Mouse (Mus musculus) forebrain, embryonic 13.5 days (tissue): ENCODE measurements around the gene Tm7sf2. TPM values are rescaled to one million over a fixed set of nuclear protein-coding genes. Genes with fewer than 3 reads are reported as not detected.
A peak's percentile ranks its signal among the peaks of the same experiment; 100 is the strongest.

ENCODE experiments used
- ATAC-seq: fragments of 200-750 bp; cut with Nextera tagmentation; 2 replicates; pipeline ENCODE4 v1.8.0; 2017
- H3K27ac ChIP-seq: fragments of 300-500 bp; sonication (generic); 2 replicates; pipeline ENCODE4 v1.5.1; 2015; ENCODE audit warnings: inconsistent platforms, mild to moderate bottlenecking, moderate library complexity
- H3K27me3 ChIP-seq: fragments of 300-500 bp; sonication (generic); 2 replicates; pipeline ENCODE4 v1.6.1; 2015; ENCODE audit warnings: mild to moderate bottlenecking, inconsistent platforms
- H3K36me3 ChIP-seq: fragments of 300-500 bp; sonication (generic); 2 replicates; pipeline ENCODE4 v1.6.1; 2015; ENCODE audit warnings: mild to moderate bottlenecking, inconsistent platforms; ENCODE audit not compliant: poor library complexity, severe bottlenecking
- H3K4me1 ChIP-seq: fragments of 300-500 bp; sonication (generic); 2 replicates; pipeline ENCODE4 v1.6.1; 2015; ENCODE audit warnings: inconsistent platforms
- H3K4me2 ChIP-seq: fragments of 300-500 bp; sonication (generic); 2 replicates; pipeline ENCODE4 v1.6.1; 2015; ENCODE audit warnings: inconsistent platforms, mild to moderate bottlenecking, moderate library complexity
- H3K4me3 ChIP-seq: fragments of 300-500 bp; sonication (generic); 2 replicates; pipeline ENCODE4 v1.5.1; 2015; ENCODE audit warnings: mild to moderate bottlenecking, inconsistent platforms
- H3K9ac ChIP-seq: fragments of 300-500 bp; sonication (generic); 2 replicates; pipeline ENCODE4 v1.6.1; 2015; ENCODE audit warnings: mild to moderate bottlenecking, inconsistent platforms
- H3K9me3 ChIP-seq: fragments of 300-500 bp; sonication (generic); replicated peaks from 2 replicates; pipeline ENCODE4 v1.6.1; 2016; ENCODE audit warnings: inconsistent platforms
- WGBS: fragments of 180-500 bp; shearing (Covaris S2); methylation state at CpG from one replicate; pipeline ENCODE4 v1.1.7; 2015; 5-methylcytosine and 5-hydroxymethylcytosine counted together
- polyA plus RNA-seq: library from polyadenylated mRNA; unstranded; fragments of >200 nt; fragmentation: Nextera tagmentation; extraction: Ambion mirVana; gene quantifications from 2 replicates; pipeline ENCODE4 v1.2.1, GENCODE M21; 2015

Tm7sf2 gene
- 28.3 and 30.3 TPM in 2 replicates for polyA plus RNA-seq

DNA sequence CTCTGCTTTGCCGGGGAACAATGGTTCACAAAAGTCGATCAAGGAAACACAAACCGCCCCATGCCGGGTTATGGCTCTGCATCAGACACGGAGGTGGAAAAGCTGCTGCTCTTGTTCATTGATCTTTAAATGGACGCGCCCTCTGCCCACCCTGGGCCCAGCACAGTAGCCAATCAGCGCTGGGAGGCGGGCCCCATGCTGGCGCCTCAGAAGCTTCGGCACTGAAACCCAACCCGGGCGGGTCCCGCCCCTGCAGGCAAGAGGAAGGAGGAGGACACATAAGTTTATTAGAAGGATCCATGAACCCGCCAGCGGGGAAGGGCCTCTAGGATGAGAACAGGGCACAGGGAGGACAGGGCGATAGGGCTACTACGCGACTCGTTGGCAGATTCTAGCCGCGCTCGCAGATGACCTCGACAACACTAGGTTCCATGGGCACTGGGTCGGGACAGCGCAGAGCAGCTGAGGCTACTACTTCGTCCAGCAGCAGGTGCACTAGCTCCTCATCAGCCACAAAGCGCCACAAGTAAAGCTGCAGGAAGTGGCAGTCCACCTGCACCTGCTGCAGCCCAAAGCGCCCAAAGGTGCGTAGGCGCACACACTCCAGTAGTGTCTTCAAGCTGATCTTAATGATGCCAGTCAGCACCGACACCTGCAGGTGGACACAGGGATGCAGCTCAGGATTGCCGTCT, at the start of gene Tm7sf2:
Gene Tm7sf2, minus strand, starts transcription at position 650 of the 692 bp plus-strand sequence.
- H3K9me3 ChIP-seq: no peaks in the 10 kb centered on the region
- 7% methylated on average over 33 of the region's 33 CpGs for WGBS

DNA sequence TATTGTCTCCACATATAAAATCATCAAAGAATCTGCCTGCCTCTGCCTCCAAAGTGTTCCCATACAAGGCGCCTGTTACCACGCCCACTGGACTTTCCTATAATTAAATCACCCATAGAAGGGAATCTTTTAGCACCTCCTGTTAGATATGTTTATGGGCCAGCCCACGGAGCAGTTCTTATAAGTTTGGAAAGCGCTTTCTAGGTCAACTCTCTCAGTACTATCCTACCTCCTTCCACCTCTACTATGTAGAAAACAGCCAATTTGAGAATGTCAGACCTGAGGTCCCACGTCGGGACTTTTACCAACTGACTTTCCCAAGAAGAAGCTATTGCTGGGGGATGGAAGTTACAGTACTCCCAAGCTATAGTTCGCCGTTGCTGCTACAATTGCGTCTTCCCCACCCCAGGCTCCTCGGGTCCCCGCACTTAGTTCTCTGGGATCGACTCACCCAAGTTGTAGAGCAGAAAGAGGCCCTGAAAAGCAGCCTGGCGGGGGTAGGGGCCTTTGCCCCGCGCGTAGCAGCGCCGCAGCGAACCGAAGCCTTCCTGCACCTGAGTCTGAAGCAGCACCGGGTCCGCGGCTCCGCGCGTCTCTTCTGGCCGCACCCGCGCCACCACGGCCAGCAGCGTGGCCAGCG, 49.3 kb upstream of the Tm7sf2 start:
- peaks cover 43% of the 10 kb centered on the region for H3K36me3 ChIP-seq
- peak overlapping the region; percentile 87 for H3K4me2 ChIP-seq
- ATAC-seq: no peak
- peak overlapping the region; percentile 90 for H3K9ac ChIP-seq
- H3K27ac ChIP-seq: peak overlapping the region; percentile 92
- H3K27me3 ChIP-seq: no peaks in the 10 kb centered on the region
- no peaks in the 10 kb centered on the region for H3K9me3 ChIP-seq
- peaks cover 30% of the 10 kb centered on the region for H3K4me1 ChIP-seq
- H3K4me3 ChIP-seq: peak overlapping the region; percentile 61
- 4% methylated on average over 32 of the region's 32 CpGs for WGBS

More for the DNA sequence above, at the start of gene Tm7sf2:
- Histone ChIP-seq H3K27ac (peak within 1 kb of the TSS; percentile 87), H3K9ac (peak within 1 kb of the TSS; percentile 80), H3K36me3 (peaks cover 35% of the 10 kb centered on the region), H3K27me3 (no peaks in the 10 kb centered on the region), H3K4me1 (peaks cover 31% of the 10 kb centered on the region), H3K4me3 (peak within 1 kb of the TSS; percentile 51), H3K4me2 (peak within 1 kb of the TSS; percentile 96)
- peak; percentile 93 for ATAC-seq

DNA sequence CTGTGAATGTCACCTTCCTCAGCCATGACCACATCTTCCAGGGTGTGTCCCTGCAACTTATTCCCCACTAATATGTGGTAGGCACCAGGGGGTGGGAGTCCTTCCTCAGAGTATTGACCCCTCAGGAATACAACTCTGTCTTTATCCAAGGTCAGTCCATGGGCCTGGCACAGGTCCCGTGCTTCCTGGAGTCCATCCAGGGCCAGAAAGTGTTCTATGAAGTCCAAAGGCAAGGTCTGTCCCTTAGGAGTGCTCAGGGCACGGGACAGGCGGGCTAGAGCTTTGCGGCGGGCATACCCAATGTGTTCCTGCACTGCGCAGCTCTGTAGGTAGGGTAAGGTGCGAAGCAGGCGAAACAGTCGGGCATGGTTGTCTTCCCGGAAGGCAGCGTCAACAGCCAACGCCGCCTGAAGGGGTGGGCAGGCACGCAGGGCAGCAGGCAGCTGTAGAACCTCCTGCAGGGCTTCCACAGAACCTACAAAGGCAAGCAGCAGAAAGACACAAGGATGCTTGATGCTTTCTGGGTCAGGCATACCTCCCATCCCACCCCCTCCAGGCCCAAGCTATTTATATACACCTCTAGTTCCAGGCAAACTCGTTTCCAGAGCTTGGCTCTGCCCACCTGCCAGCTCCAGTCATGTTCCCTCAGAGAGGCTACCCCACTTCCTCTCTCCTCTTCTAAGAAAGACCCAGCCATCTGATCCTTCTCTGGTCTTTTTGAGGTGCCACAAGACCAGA, 48.1 kb upstream of the Tm7sf2 start:
- no peaks in the 10 kb centered on the region for H3K9me3 ChIP-seq
- ATAC-seq: no peak
- no peaks in the 10 kb centered on the region for H3K27me3 ChIP-seq
- H3K36me3 ChIP-seq: peaks cover 46% of the 10 kb centered on the region
- peak overlapping the region; percentile 87 for H3K4me2 ChIP-seq
- 0 out of 2 replicates have a peak overlapping the region, but pooled peaks have one; percentile 6 for H3K27ac ChIP-seq
- WGBS: 93% methylated on average over 15 of the region's 15 CpGs
- H3K4me3 ChIP-seq: peak overlapping the region; percentile 61; the same call in 1 of the 2 replicates
- H3K9ac ChIP-seq: peak overlapping the region; percentile 90
- H3K4me1 ChIP-seq: peaks cover 30% of the 10 kb centered on the region

DNA sequence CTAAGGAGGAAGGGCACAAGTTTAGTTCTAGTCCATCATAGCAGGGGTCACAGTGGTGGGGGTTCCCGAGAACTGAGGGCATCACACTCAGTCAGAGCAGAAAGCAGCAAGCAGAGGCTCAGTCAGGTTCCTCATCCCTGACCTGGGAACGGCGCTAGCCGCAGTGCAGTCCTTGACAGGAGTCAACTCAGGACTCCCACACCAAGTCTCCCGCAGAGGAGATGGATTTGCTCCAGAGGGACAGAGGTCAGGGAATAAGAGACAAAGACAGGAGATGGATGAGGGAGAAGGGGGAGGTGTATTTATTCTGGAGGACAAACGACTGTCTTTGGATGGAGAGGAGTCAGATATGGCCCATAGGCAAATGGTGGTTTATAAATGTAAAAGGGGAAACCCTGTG, 44.9 kb upstream of the Tm7sf2 start:
- no peak overlapping the region for H3K4me3 ChIP-seq
- H3K27me3 ChIP-seq: no peaks in the 10 kb centered on the region
- H3K4me1 ChIP-seq: peaks cover 17% of the 10 kb centered on the region
- peaks cover 39% of the 10 kb centered on the region for H3K36me3 ChIP-seq
- no peak overlapping the region for H3K4me2 ChIP-seq
- H3K27ac ChIP-seq: no peak overlapping the region
- no peak overlapping the region for H3K9ac ChIP-seq
- H3K9me3 ChIP-seq: no peaks in the 10 kb centered on the region
- no peak for ATAC-seq
- WGBS: 84% methylated on average over 6 of the region's 6 CpGs

DNA sequence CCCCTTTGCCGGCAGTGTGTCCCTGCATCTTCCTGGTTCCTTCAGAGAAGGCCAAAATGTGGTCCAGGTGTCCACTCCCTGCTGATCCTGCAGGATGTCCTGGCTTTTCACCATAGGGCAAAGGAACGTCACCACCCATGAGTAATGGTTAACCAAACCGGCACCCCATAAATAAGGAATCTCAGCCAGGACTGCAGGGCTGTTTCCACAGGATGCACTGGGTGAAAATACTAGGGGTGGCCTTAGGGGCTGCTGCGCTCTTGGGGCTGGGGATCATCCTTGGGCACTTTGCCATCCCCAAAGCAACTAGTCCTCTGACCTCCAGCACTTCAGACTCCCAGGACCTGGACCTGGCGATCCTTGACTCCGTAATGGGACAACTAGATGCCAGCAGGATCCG, 37.4 kb upstream of the Tm7sf2 start, which contains the start of gene Naaladl1:
Gene Naaladl1, plus strand, starts transcription at position 197 of the 400 bp plus-strand sequence.
- Histone ChIP-seq H3K4me1 (no peaks in the 10 kb centered on the region), H3K9ac (peak within 1 kb of the TSS; percentile 13; the same call in 1 of the 2 replicates), H3K4me2 (no peak within 1 kb of the TSS), H3K9me3 (no peaks in the 10 kb centered on the region), H3K36me3 (peaks cover 5% of the 10 kb centered on the region; the same call in 1 of the 2 replicates), H3K27me3 (no peaks in the 10 kb centered on the region), H3K27ac (no peak within 1 kb of the TSS), H3K4me3 (no peak within 1 kb of the TSS)
- ATAC-seq: no peak
- 92% methylated on average over 7 of the region's 7 CpGs for WGBS

DNA sequence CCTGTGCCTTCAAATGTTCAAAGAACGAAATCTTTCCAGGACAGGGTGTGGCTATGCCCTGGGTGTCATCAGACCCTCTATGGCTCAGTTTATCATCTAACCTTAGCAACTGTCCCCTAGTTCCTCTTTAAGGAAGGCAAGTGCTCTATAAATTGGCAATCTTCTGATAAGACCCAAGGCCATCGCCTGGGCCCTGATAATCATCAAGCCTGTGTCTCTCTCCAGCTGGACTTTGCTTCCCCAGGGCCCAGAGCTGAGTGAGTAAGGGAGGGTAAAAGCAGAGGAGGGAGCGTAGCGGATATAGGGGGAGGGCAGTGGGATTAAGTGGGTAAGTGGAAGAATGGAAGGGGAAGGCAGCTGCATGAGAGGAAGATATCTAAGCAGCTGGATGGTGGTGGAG, 36.3 kb upstream of the Tm7sf2 start:
- Histone ChIP-seq H3K27ac (no peak overlapping the region), H3K4me2 (no peak overlapping the region), H3K27me3 (no peaks in the 10 kb centered on the region), H3K9ac (peak overlapping the region; percentile 13; the same call in 1 of the 2 replicates), H3K9me3 (no peaks in the 10 kb centered on the region), H3K4me3 (no peak overlapping the region), H3K4me1 (no peaks in the 10 kb centered on the region), H3K36me3 (peaks cover 5% of the 10 kb centered on the region; the same call in 1 of the 2 replicates)
- WGBS: 86% methylated on average over 4 of the region's 4 CpGs
- no peak for ATAC-seq

DNA sequence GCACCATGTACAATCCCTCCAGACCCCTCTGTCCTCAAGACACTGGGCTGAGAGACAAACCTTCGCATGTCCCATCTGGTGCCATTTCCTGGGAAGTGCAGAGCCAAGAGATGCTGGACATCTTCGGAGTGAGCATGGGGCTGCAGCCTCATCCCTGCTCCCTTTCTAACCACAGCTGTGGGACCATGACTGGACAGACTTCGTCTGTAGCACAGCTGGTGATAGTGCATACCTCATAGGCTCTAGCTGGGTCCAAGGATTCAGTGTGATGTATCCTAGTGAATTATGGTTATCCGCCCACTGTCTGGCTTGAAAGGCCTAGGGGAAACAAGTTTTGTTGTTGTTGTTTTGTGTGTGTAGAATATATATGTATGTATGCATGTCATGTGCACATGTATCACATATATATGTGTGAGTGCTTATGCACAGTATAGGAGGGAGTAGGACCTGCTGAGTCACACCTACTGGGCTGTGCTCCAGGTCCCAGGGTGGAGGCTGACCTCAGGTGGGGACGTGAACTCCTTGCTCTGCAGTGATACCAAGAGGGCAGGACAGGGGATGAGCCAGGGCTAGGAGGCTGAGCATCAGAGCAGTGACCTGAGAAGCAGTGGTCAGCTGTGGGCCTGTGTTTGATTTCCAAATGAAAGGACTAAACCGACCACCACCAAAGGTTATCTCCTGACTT, 34.1 kb upstream of the Tm7sf2 start:
- Histone ChIP-seq H3K27ac (no peak overlapping the region), H3K4me3 (no peak overlapping the region), H3K4me1 (no peaks in the 10 kb centered on the region), H3K27me3 (no peaks in the 10 kb centered on the region), H3K4me2 (no peak overlapping the region), H3K9me3 (no peaks in the 10 kb centered on the region), H3K36me3 (peaks cover 12% of the 10 kb centered on the region), H3K9ac (peak overlapping the region; percentile 21; the same call in 1 of the 2 replicates)
- WGBS: 85% methylated on average over 6 of the region's 6 CpGs
- ATAC-seq: no peak

DNA sequence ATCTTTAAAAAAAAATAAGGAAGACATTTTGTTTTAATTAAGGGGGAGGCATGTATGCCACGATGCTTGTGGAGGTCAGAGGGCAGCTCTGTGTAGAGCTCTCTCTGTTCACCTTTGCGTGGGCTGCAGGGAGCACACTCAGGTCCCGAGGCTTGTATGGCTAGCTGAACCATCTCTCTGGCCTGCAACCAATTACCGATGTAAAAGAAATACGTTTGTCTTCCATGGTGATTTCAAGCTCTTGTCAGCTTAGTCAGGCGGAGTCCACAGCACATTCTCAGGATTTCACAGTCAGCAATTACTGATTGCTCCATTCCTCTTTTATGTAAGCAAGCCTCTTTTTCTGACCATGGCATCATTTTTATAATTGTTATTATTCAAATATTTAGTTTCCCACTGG, 33.0 kb upstream of the Tm7sf2 start:
- Histone ChIP-seq H3K4me1 (no peaks in the 10 kb centered on the region), H3K9me3 (no peaks in the 10 kb centered on the region), H3K36me3 (peaks cover 7% of the 10 kb centered on the region), H3K27me3 (no peaks in the 10 kb centered on the region), H3K4me3 (no peak overlapping the region), H3K9ac (no peak overlapping the region), H3K27ac (no peak overlapping the region), H3K4me2 (no peak overlapping the region)
- ATAC-seq: no peak
- 85% methylated on average over 6 of the region's 6 CpGs for WGBS

DNA sequence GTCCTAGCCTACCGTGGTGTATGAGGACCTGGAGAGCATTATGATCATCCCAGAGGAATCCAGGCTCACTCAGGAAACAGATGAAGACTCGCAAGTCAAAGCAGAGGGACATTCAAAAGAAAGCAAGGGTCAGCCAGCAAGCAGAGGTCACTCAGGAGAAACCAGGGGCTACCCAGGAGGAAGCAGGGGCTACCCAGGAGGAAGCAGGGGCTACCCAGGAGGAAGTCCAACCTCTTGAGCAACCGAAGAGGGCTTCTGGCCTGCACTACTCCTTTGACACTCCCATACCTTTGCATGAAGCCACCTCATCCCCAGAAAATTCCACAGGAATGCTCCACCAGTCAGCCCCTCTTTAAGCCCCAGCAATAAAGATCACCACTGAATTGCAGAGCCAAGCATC, 29.7 kb upstream of the Tm7sf2 start:
- Histone ChIP-seq H3K36me3 (peaks cover 32% of the 10 kb centered on the region), H3K4me1 (no peaks in the 10 kb centered on the region), H3K4me2 (no peak overlapping the region), H3K4me3 (no peak overlapping the region), H3K9ac (no peak overlapping the region), H3K27ac (no peak overlapping the region), H3K27me3 (no peaks in the 10 kb centered on the region), H3K9me3 (no peaks in the 10 kb centered on the region)
- no peak for ATAC-seq
- WGBS: 94% methylated on average over 3 of the region's 3 CpGs

DNA sequence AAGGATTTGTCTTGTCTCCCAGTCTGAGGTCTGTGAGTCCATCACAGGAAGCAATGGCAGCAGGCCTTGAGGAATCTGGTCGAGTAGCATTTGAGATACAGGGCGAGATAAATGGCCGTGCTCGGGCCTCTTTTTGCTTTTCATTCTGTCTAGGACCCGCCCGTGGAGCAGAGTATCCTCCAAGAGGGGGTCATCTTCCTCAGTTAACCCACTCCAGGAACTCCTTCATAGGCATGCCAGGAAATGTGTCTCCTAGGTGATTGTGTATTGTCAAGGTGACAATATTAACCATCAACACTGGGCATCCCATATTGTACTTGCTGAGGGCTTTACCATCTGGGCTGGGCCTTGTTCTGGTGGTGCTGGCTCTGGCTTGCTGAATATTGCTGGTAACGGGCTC, 25.9 kb upstream of the Tm7sf2 start, which contains the start of gene AC131692.1:
Gene AC131692.1, plus strand, starts transcription at position 301 of the 400 bp plus-strand sequence.
- ATAC-seq: no peak
- Histone ChIP-seq H3K36me3 (peaks cover 64% of the 10 kb centered on the region), H3K27ac (no peak within 1 kb of the TSS), H3K27me3 (no peaks in the 10 kb centered on the region), H3K4me2 (no peak within 1 kb of the TSS), H3K9ac (no peak within 1 kb of the TSS), H3K4me1 (no peaks in the 10 kb centered on the region), H3K4me3 (no peak within 1 kb of the TSS), H3K9me3 (no peaks in the 10 kb centered on the region)
- 93% methylated on average over 7 of the region's 7 CpGs for WGBS

DNA sequence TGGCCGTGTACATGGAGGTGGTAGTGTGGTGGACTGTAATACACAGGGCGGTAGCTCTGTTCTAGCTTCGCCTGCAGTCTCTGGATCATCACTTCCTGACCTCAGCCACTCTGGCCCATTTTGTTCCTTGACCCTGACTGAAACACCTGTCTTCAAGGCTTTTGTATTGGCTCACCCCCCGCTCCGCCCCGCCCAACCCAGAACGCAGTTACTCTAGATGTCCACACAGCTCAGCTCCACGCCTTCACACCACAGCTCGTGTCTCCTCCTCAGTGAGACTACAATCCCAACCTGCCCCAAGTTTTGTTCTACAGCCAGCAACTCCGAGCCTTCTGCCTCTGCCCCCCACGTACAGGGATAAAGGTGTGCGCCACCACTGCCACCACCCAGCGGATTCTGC, 20.7 kb upstream of the Tm7sf2 start:
- no peaks in the 10 kb centered on the region for H3K9me3 ChIP-seq
- H3K4me1 ChIP-seq: peaks cover 21% of the 10 kb centered on the region
- H3K4me2 ChIP-seq: no peak overlapping the region
- ATAC-seq: no peak
- no peak overlapping the region for H3K4me3 ChIP-seq
- no peaks in the 10 kb centered on the region for H3K27me3 ChIP-seq
- 95% methylated on average over 13 of the region's 13 CpGs for WGBS
- no peak overlapping the region for H3K9ac ChIP-seq
- H3K36me3 ChIP-seq: peaks cover 54% of the 10 kb centered on the region
- H3K27ac ChIP-seq: no peak overlapping the region
